Mouse (Mus musculus) T-helper 2 cell (primary cell): Measurements from ENCODE around the gene Hist1h2ag.

Experiments
- in situ Hi-C: fragments of 300-600 bp; cut with MboI, MseI; formaldehyde crosslinking; loops from one replicate; pipeline ENCODE4 v1.15.1; 2025; ENCODE audit warnings: high pct_unique_total_duplicates

The Hist1h2ag gene

GRCm38 (mm10) chr13:22039364-22039763, 3.4 kb downstream of the Hist1h2ag start:
- in situ Hi-C loops, result loop anchor here (5.0 kb wide), 1 partner anchor 322 kb away; the partner anchor contains the start of genes Hist1h2ai, Hist1h2bl and Hist1h3h

- in situ Hi-C loops, result loop anchor here (5.0 kb wide), 1 partner anchor 320 kb away; the partner anchor contains the start of genes Hist1h2ai, Hist1h2bl and Hist1h3h
Observed at GRCm38 (mm10) chr13:22037415-22037814, 5.3 kb downstream of the Hist1h2ag start.

DNA sequence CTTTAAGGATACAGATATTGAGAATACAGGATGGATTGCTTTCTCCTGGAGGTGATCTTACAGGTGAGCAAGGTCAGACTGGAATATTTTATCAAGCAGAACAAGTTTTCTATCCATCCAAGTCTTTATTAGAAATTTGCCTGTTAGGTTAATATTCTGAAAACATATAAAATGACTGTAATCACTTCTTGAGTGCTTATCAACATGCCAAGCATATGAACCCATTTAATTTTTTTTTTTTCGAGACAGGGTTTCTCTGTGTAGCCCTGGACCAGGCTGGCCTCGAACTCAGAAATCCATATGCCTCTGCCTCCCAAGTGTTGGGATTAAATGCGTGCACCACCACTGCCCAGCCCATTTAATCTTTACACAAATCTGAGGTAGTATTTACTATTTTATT, 5.8 kb downstream of the Hist1h2ag start:
- in situ Hi-C loops, result loop anchor here (5.0 kb wide), 1 partner anchor 320 kb away; the partner anchor contains the start of genes Hist1h2ai, Hist1h2bl and Hist1h3h

- in situ Hi-C loops, result loop anchor here (5.0 kb wide), 1 partner anchor 319 kb away; the partner anchor contains the start of genes Hist1h2ai, Hist1h2bl and Hist1h3h
Observed at GRCm38 (mm10) chr13:22036149-22036956, 6.4 kb downstream of the Hist1h2ag start.

DNA sequence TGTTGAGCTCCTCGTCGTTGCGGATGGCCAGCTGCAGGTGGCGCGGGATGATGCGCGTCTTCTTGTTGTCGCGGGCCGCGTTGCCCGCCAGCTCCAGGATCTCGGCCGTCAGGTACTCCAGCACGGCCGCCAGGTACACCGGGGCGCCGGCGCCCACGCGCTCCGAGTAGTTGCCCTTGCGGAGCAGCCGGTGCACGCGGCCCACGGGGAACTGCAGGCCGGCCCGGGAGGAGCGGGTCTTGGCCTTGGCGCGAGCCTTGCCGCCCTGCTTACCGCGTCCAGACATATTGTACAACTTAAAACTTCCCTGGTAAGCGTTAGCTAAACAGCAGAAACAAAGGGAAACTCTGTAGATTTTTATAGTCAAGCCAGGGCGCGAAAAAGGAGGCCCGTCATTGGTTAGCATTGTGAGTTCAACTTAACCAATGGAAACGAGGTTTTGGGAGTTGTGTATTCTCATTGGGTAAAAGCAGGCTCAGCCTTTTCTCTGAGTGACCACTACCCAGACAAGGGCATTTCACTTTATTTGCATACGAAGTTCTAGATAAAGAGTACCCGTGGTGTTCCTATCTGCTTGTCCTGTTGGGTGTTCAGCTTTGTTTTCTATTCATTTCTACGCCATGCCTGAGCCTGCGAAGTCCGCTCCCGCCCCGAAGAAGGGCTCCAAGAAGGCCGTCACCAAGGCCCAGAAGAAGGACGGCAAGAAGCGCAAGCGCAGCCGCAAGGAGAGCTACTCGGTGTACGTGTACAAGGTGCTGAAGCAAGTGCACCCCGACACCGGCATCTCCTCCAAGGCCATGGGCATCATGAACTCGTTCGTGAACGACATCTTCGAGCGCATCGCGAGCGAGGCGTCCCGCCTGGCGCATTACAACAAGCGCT, 7.2 kb downstream of the Hist1h2ag start, which contains the start of the genes Hist1h2ah and Hist1h2bk:
Hist1h2ah (minus strand) TSS at position 302 of the 882 bp plus-strand sequence.
Hist1h2bk (plus strand) TSS at position 604 of the 882 bp plus-strand sequence.
- in situ Hi-C loops, result loop anchor here (5.0 kb wide), 1 partner anchor 318 kb away; the partner anchor contains the start of genes Hist1h2ai, Hist1h2bl and Hist1h3h

DNA sequence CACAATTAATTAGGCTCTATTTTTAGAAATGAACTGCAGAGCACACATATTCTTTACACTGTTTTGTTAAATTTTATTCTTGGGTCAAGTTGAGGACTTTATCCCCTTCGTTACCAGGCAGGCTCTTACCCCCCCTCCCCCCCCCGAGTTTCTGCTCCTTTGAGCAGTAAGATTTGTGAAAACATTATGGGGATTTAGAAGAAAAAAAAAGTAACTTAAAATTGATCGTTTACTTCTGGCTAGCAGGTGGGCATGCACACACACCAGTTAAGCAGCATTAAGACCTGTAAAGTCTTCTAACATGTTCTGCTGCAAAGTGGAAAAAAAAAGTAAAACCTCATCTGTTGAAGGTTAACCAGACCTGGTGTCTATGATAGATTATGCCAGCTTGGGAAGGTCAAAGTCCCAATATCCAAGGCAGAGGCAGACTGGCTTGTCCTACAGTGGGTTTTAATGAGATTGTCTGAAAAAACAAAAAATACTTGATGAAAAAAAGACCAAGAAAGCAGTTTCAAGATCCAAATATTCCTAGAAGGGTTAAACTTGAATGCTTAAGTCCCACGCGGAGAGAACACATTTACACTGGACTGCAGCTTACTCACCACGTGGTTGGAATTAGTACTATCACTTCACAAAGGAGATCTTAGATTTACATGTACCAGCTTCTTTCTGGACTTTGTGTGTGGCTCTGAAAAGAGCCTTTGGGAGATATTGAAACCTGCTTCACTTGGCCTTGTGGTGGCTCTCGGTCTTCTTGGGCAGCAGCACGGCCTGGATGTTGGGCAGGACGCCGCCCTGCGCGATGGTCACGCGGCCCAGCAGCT, 8.1 kb downstream of the Hist1h2ag start:
- in situ Hi-C loops, result loop anchor here (5.0 kb wide), 2 partner anchors 107 to 317 kb away; partner anchors contain the start of genes Hist1h2ai, Hist1h2bl and Hist1h3h

DNA sequence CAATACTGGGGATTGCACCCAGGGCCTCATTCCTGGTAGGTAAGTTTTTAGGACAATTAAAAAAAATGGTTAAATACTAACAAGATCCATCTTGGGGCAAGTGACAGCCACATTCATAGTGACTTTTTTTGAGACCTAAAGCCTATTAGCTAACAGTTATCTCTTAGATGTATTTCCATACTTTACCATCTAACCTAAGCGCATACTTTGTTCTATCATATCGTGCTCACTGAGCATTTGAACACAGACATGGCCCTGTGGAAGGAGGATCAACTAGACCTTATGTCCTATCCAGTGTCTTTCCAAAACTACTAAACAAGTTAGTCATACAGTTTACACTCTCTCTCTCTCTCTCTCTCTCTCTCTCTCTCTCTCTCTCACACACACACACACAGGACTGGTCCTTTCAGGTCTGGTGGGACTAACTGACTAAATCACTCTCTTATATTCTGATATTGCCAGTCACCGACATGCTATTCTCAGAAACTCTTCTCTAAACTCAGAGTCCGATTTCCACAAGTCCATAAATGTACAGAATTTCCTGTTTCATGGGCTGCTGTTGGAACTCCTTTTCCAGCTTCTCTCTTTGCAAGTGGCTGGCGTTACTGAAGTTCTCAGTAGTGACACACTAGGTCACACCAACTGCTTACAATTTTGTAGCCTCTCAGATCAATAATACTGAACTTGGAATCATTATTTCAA, 8.9 kb downstream of the Hist1h2ag start:
- in situ Hi-C loops, result loop anchor here (5.0 kb wide), 1 partner anchor 107 kb away; no protein-coding TSS in a partner anchor

GRCm38 (mm10) chr13:22030493-22030892, 12.3 kb downstream of the Hist1h2ag start:
- in situ Hi-C loops, result loop anchor here (5.0 kb wide), 1 partner anchor 103 kb away; no protein-coding TSS in a partner anchor

DNA sequence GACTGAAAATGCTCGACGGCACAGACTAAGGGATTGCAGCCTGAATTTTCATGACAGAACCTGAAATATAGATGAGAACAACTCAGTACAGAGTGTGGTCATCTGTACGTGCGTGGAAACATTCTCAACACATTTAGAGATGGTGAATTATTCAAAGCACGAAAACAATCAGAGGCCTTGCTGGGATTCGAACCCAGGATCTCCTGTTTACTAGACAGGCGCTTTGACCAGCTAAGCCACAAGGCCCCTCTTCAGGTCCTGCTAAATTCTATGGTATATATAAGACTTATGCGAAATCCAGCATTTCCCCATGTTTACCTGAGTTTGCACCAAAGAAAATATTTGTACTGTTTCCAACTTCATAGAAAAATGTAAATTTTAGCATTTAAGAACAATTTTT, 12.8 kb downstream of the Hist1h2ag start:
- in situ Hi-C loops, result loop anchor here (5.0 to 10.0 kb wide), 5 partner anchors 53 to 1417 kb away; partner anchors contain the start of gene Trim27

DNA sequence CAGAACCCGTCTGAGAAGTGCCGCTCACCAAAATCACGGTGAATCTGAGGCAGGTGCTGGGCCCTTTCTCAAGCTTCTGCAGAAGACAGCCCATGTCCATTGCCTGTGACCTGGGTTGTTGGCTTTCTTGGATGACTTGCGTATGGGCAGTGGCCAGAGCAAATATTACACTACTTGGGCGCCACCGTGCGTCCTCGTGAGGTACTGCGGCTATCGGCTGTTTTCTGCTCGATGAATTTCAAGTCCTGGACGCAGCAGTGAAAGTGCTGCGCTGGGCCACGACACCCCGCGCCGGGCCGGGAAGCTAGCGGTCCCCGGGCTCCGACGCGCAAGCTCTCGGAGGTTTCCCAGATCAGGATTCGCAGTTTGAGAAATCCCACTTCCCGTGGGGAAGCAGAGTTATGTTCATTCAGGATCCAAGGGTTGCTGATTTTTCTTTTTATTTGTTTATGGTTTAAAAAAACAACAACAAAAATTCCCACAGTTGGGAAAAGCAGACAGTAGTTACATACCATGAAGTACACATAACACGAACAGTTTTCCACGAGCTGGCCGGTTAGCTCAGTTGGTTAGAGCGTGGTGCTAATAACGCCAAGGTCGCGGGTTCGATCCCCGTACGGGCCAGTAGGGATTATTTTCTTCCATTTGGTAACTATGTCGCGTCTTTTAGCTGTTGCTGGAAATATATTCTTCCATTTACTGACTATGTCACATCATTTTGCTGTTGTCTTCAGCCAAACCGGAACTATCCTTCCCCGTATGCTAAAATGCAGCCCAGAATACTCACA, 13.9 kb downstream of the Hist1h2ag start:
- in situ Hi-C loops, result loop anchor here (5.0 to 10.0 kb wide), 4 partner anchors 52 to 1418 kb away; partner anchors contain the start of gene Trim27

- in situ Hi-C loops, result loop anchor here (5.0 to 10.0 kb wide), 4 partner anchors 49 to 1421 kb away; partner anchors contain the start of gene Trim27
Observed at GRCm38 (mm10) chr13:22026058-22027031, 16.4 kb downstream of the Hist1h2ag start.

- in situ Hi-C loops, result loop anchor here (5.0 to 10.0 kb wide), 3 partner anchors 170 to 847 kb away; partner anchors contain the start of gene Trim27
Observed at GRCm38 (mm10) chr13:22022241-22022640, 20.5 kb downstream of the Hist1h2ag start.

- in situ Hi-C loops, result loop anchor here (5.0 to 10.0 kb wide), 3 partner anchors 169 to 847 kb away; partner anchors contain the start of gene Trim27
Observed at GRCm38 (mm10) chr13:22021581-22021980, 21.2 kb downstream of the Hist1h2ag start.

DNA sequence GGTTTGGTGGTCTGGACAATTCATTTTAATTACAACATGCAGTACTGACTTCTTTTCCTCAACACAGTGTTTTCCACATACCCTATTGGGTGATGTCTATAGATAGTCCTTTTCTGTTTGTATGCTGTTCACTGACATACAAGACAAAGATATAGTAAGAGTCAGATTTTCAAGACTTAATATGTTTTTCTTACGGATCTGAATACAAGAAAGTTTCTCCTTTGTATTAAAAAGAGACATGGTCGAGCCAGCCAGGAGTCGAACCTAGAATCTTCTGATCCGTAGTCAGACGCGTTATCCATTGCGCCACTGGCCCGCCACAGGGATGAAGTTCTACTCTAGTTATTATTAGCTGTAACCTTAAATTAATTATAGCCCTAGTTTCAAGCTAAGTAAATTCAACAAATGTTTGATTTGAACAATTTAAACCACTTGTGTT, 21.8 kb downstream of the Hist1h2ag start:
- in situ Hi-C loops, result loop anchor here (5.0 to 10.0 kb wide), 3 partner anchors 169 to 846 kb away; partner anchors contain the start of gene Trim27

- in situ Hi-C loops, result loop anchor here (5.0 to 10.0 kb wide), 3 partner anchors 168 to 845 kb away; partner anchors contain the start of gene Trim27
Observed at GRCm38 (mm10) chr13:22019934-22020835, 22.6 kb downstream of the Hist1h2ag start.
